Mouse (Mus musculus): ENCODE measurements around the gene Mrtfa.

- TF ChIP-seq POLR2A (IDR thresholded peaks at IDR 0.05; ENCODE audit: low read depth, low read length) (no peak), CTCF (IDR thresholded peaks at IDR 0.05; ENCODE audit: extremely low read depth, insufficient read depth, insufficient read length, insufficient replicate concordance) (no peak)
Observed at GRCm38 (mm10) chr15:81016488-81016887, 174.1 kb downstream of the Mrtfa start.
